Mouse (Mus musculus) heart, embryonic 14.5 days (tissue): ENCODE results near the gene Map2. TPM values are rescaled to one million over a fixed set of nuclear protein-coding genes. Genes with fewer than 3 reads are reported as not detected.

Experiments used
- ATAC-seq: fragments of 200-750 bp; cut with Nextera tagmentation; 2 replicates; pipeline ENCODE4 v1.8.0; 2017; ENCODE audit warnings: low read depth, moderate TSS enrichment; ENCODE audit not compliant: insufficient number of reproducible peaks, insufficient read depth, low FRiP score
- H3K27ac ChIP-seq, 2 experiments: fragments of 200-500 bp in 1 of 2; fragments of 300-500 bp in 1 of 2; sonication (generic) in 1 of 2; replicated peaks in 1 of 2; 2 replicates each; pipeline ENCODE4 v1.5.1; 2012 to 2014; ENCODE audit warnings: low read depth in 2 of 2, low read length in 2 of 2, control low read depth in 1 of 2, mild to moderate bottlenecking in 1 of 2, mixed read lengths in 1 of 2; ENCODE audit not compliant: control insufficient read depth in 1 of 2, insufficient read depth in 1 of 2
- H3K27me3 ChIP-seq: fragments of 300-500 bp; sonication (generic); 2 replicates; pipeline ENCODE4 v1.6.1; 2014; ENCODE audit warnings: mild to moderate bottlenecking, low read length, control low read depth; ENCODE audit not compliant: control insufficient read depth, insufficient read depth
- H3K36me3 ChIP-seq: fragments of 300-500 bp; sonication (generic); 2 replicates; pipeline ENCODE4 v1.6.1; 2014; ENCODE audit warnings: mild to moderate bottlenecking, control low read depth, low read length, mixed read lengths; ENCODE audit not compliant: control insufficient read depth, insufficient read depth
- H3K4me1 ChIP-seq, 2 experiments: fragments of 200-500 bp in 1 of 2; fragments of 300-500 bp in 1 of 2; sonication (generic) in 1 of 2; 2 replicates each; pipeline ENCODE4 v1.6.1; 2012 to 2014; ENCODE audit warnings: low read length in 2 of 2, control low read depth in 1 of 2, mixed read lengths in 1 of 2; ENCODE audit not compliant: control insufficient read depth in 2 of 2, insufficient read depth in 2 of 2
- H3K4me2 ChIP-seq: fragments of 300-500 bp; sonication (generic); 2 replicates; pipeline ENCODE4 v1.6.1; 2014; ENCODE audit warnings: mild to moderate bottlenecking, low read length
- H3K4me3 ChIP-seq, 2 experiments: fragments of 200-500 bp in 1 of 2; fragments of 300-500 bp in 1 of 2; sonication (generic) in 1 of 2; 2 replicates each; pipeline ENCODE4 v1.5.1; 2012 to 2014; ENCODE audit warnings: low read length in 2 of 2, mild to moderate bottlenecking in 2 of 2, control low read depth in 1 of 2, low read depth in 1 of 2, moderate library complexity in 1 of 2; ENCODE audit not compliant: control insufficient read depth in 1 of 2, insufficient read depth in 1 of 2
- H3K9ac ChIP-seq: fragments of 300-500 bp; sonication (generic); 2 replicates; pipeline ENCODE4 v1.6.1; 2014; ENCODE audit warnings: mild to moderate bottlenecking, low read length
- H3K9me3 ChIP-seq: fragments of 300-500 bp; sonication (generic); 2 replicates; pipeline ENCODE4 v1.6.1; 2016; ENCODE audit warnings: low read length, control low read depth; ENCODE audit not compliant: control insufficient read depth
- WGBS: fragments of 180-500 bp; shearing (Covaris S2); extraction: QIAGEN DNeasy Blood & Tissue Kit; methylation state at CpG from one replicate; pipeline ENCODE4 v1.1.7; 2014; 5-methylcytosine and 5-hydroxymethylcytosine counted together
- polyA plus RNA-seq: library from polyadenylated mRNA; unstranded; fragments of >200 nt; fragmentation: Nextera tagmentation; extraction: Ambion mirVana; gene quantifications from 2 replicates; pipeline ENCODE4 v1.2.1, GENCODE M21; 2014

Gene Map2
- polyA plus RNA-seq, result 2.1 and 2.7 TPM in 2 replicates

GRCm38 (mm10) chr1:66175041-66175665 is at the start of gene Map2:
Gene Map2 (plus strand): TSS chr1:66175273.
- Histone ChIP-seq H3K9ac (peak within 1 kb of the TSS; percentile 73), H3K4me3 (peak within 1 kb of the TSS; percentile 68 to 80), H3K9me3 (no peaks in the 10 kb centered on the region), H3K27me3 (peaks cover 5% of the 10 kb centered on the region; the same call in 1 of the 2 replicates), H3K4me1 (no peaks in the 10 kb centered on the region), H3K4me2 (peak within 1 kb of the TSS; percentile 98), H3K36me3 (no peaks in the 10 kb centered on the region), H3K27ac (no peak within 1 kb of the TSS)
- WGBS, result under 1% methylated on average over 45 of the region's 61 CpGs
- ATAC-seq, result peak; percentile 99

DNA sequence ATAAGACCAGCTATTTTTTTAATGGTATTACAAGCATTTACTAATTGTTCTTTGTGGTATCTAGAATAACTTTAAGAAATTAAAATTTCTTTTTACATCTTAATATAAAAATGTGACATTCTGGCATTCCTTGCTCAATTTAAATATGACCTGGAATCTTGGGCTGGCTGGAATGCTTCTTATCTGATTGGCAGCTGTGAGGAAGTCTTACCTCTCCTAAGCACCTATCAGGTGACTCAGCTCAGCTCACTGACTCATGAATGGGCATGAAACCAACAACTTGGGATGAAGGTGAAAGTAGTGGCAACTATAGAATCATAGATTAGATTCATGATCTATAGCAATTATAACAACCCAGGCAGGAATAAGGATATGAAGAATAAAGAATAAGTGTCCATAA is 42.1 kb upstream of the Map2 start:
- H3K9me3 ChIP-seq, result no peaks in the 10 kb centered on the region
- no peak overlapping the region for H3K27ac ChIP-seq
- no peaks in the 10 kb centered on the region for H3K27me3 ChIP-seq
- H3K4me2 ChIP-seq, result no peak overlapping the region
- no peak overlapping the region for H3K9ac ChIP-seq
- H3K4me3 ChIP-seq, result no peak overlapping the region
- no peaks in the 10 kb centered on the region for H3K4me1 ChIP-seq
- ATAC-seq, result no peak
- no peaks in the 10 kb centered on the region for H3K36me3 ChIP-seq

DNA sequence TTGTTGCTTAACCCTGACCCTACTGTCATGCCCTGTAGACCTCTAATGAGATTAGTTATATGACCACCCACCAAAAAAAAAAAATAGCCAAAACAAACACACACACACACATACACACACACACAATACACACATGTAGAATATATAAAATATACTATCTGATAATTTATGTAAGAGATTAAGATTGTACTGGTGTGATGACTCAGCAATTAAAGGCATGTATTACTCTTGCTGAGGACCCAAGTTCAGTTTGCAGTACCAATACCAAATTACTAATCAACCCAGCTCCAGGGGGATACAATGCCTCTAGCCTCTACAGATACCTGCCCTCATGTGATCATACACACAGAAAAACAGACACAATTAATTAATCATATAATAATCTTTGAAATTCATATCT is 39.7 kb upstream of the Map2 start:
- H3K9ac ChIP-seq, result no peak overlapping the region
- ATAC-seq, result no peak
- H3K4me1 ChIP-seq, result no peaks in the 10 kb centered on the region
- H3K27me3 ChIP-seq, result no peaks in the 10 kb centered on the region
- H3K4me3 ChIP-seq, result no peak overlapping the region
- H3K9me3 ChIP-seq, result no peaks in the 10 kb centered on the region
- no peak overlapping the region for H3K27ac ChIP-seq
- H3K36me3 ChIP-seq, result no peaks in the 10 kb centered on the region
- H3K4me2 ChIP-seq, result no peak overlapping the region

DNA sequence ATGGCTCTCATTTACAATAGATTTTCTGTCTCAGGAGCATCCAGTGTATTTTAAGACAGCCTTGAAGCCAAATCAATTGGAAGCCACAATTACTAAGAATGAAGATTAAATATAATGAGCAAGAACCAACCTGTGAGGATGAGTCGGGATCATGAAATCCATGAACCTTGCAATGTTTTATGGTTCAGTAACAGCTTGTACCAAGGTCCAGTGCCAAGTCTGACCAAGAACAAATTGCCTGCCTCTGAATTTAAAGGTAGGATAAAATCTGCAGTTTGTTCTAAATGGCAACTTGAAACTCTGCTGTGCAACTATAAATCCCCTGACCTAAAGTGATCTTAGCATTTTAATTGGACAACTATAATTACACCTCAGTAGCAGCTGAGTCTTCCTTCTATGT is 34.4 kb upstream of the Map2 start:
- H3K27ac ChIP-seq, result no peak overlapping the region
- no peaks in the 10 kb centered on the region for H3K4me1 ChIP-seq
- H3K36me3 ChIP-seq, result no peaks in the 10 kb centered on the region
- no peaks in the 10 kb centered on the region for H3K9me3 ChIP-seq
- no peak for ATAC-seq
- H3K9ac ChIP-seq, result no peak overlapping the region
- 80% methylated on average over 1 of the region's 1 CpGs for WGBS
- H3K27me3 ChIP-seq, result no peaks in the 10 kb centered on the region
- H3K4me2 ChIP-seq, result no peak overlapping the region
- no peak overlapping the region for H3K4me3 ChIP-seq

- H3K27me3 ChIP-seq, result no peaks in the 10 kb centered on the region
- H3K4me3 ChIP-seq, result no peak overlapping the region
- no peaks in the 10 kb centered on the region for H3K36me3 ChIP-seq
- no peak overlapping the region for H3K9ac ChIP-seq
- WGBS, result 69% methylated on average over 3 of the region's 3 CpGs
- no peak overlapping the region for H3K4me2 ChIP-seq
- H3K4me1 ChIP-seq, result no peaks in the 10 kb centered on the region
- H3K27ac ChIP-seq, result no peak overlapping the region
- no peak for ATAC-seq
- H3K9me3 ChIP-seq, result no peaks in the 10 kb centered on the region
These were observed 29.9 kb upstream of the Map2 start for GRCm38 (mm10) chr1:66145180-66145579.

GRCm38 (mm10) chr1:66148825-66149514 is 26.1 kb upstream of the Map2 start:
- Histone ChIP-seq H3K27ac (no peak overlapping the region), H3K27me3 (no peaks in the 10 kb centered on the region), H3K4me3 (no peak overlapping the region), H3K9me3 (no peaks in the 10 kb centered on the region), H3K4me2 (no peak overlapping the region), H3K4me1 (no peaks in the 10 kb centered on the region), H3K9ac (no peak overlapping the region), H3K36me3 (no peaks in the 10 kb centered on the region)
- WGBS, result 64% methylated on average over 2 of the region's 2 CpGs
- no peak for ATAC-seq

GRCm38 (mm10) chr1:66150806-66151205 is 24.3 kb upstream of the Map2 start:
- 70% methylated on average over 3 of the region's 3 CpGs for WGBS
- H3K4me2 ChIP-seq, result no peak overlapping the region
- H3K36me3 ChIP-seq, result no peaks in the 10 kb centered on the region
- no peak overlapping the region for H3K4me3 ChIP-seq
- ATAC-seq, result no peak
- H3K9ac ChIP-seq, result no peak overlapping the region
- H3K27me3 ChIP-seq, result no peaks in the 10 kb centered on the region
- no peaks in the 10 kb centered on the region for H3K9me3 ChIP-seq
- H3K4me1 ChIP-seq, result no peaks in the 10 kb centered on the region
- no peak overlapping the region for H3K27ac ChIP-seq

- Histone ChIP-seq H3K27me3 (no peaks in the 10 kb centered on the region), H3K4me1 (no peaks in the 10 kb centered on the region), H3K27ac (no peak overlapping the region), H3K4me3 (no peak overlapping the region), H3K9ac (no peak overlapping the region), H3K4me2 (no peak overlapping the region), H3K9me3 (no peaks in the 10 kb centered on the region), H3K36me3 (no peaks in the 10 kb centered on the region)
- 80% methylated on average over 2 of the region's 2 CpGs for WGBS
- no peak for ATAC-seq
These were observed 17.9 kb upstream of the Map2 start for GRCm38 (mm10) chr1:66157135-66157534.
